Mouse (Mus musculus) spleen, adult 12 weeks (tissue): ENCODE results near the gene Olfr799.

Experiments used
- DNase-seq: peaks from one replicate; pipeline ENCODE4 v3.0.0; 2022; ENCODE audit warnings: low spot score

Gene Olfr799

DNA sequence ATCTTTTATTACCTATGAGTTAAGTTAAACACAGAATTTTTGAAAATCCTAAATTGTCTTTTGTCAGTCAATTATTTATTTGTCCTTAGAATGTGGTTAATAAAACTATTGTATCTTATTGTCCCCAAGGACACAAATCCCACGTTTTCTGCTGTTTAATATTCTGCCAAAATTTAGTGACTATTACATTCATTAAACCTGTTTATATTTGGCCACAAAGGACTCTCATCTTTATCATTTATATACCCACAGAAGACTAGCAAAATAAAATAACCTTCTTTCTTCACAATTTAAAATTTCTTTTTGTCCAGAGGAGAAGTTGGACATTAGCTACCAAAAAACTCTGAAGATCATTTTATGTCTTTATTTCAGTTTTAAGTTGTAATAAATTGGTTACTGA is at the start of gene Olfr799:
Olfr799 (plus strand) TSS at position 301 of the 400 bp plus-strand sequence.
- DNase-seq = no peak

GRCm38 (mm10) chr10:129612470-129612869 is 24.8 kb upstream of the Olfr799 start, which contains the start of gene Olfr796:
Olfr796 (minus strand) TSS chr10:129612570.
- DNase-seq = no peak

DNA sequence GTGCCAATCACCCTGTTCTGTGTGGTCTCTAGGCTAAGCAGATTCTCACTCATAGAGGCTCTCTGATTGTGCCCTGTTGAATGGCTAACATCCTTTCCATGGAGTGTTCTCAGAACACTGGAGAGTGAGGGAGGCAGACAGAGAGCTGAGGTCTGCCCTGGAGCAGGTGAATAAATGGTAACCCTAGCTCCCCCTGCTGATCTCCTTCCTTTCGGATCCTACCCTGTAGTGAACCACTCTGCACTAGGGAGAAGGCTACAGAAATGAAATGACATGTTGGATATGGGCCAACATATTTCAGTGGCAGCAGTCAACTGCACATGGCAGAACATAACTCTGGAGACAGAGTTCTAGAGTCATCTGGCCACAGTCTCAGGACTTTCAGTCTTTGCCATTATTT is 15.6 kb upstream of the Olfr799 start:
- DNase-seq = no peak

GRCm38 (mm10) chr10:129623251-129623650 is 14.0 kb upstream of the Olfr799 start:
- no peak for DNase-seq

DNA sequence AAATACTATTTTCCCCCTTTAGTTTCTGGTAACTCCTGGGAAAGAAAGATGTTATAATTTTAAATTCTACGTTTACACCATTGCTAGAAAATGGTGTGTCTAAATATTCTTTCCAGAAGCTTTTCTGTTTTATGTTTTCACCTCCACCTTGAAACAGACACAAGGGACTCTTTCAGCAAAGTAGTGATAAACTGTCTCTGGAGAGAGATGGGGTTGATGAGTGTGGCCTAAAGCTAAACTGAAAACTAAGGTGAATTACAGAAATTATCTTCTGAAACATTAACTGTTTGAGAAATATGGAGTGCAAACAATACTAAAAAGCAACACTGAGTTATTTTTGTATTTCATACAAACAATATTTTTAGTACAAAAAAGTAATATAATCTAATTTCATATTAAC is 9.4 kb upstream of the Olfr799 start, which contains the start of gene Olfr798:
Olfr798 (minus strand) TSS at position 101 of the 400 bp plus-strand sequence.
- no peak for DNase-seq

DNA sequence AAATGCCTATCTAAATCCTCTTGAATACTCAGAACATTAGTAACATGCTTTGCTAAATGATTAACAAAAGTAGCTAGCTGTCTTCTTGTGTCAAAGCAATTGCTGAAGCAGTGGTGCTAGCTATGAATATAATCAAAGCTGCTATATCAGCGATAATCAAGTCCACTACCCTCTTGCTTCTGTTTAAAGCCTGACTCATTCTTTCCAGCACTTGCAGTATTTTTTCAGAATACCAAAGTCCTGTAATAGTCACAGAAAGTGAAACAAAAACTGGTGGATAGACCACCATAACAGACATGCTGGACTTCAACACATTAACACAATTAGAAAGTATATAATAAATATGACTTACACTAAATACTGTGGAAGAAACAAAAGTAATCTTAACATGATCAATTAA is 14.5 kb downstream of the Olfr799 start:
- DNase-seq = no peak

DNA sequence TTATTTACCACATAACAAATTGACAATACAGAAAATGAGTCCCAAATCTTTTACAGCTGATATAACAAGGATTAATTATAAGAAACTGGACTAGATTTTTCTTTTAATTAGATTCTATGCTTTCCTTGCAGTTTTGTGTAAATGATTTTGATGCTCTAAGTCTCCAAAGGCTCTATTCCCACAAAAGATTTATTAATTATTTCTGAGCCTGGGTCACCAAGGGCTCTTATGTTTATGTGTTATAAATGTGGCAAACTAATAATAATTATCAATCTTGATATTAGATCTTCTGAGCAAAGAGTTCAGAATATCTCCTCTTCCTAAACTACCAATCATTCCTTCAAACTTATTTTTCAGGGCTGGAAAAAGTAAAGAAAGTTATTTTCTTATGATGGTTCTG is 20.1 kb downstream of the Olfr799 start, which contains the start of gene Olfr800:
Olfr800 (plus strand) TSS at position 301 of the 400 bp plus-strand sequence.
- no peak for DNase-seq

- no peak for DNase-seq
These were observed 36.5 kb downstream of the Olfr799 start, which contains the start of gene Olfr801 for GRCm38 (mm10) chr10:129673765-129674164. Olfr801 (minus strand) TSS chr10:129673865.

DNA sequence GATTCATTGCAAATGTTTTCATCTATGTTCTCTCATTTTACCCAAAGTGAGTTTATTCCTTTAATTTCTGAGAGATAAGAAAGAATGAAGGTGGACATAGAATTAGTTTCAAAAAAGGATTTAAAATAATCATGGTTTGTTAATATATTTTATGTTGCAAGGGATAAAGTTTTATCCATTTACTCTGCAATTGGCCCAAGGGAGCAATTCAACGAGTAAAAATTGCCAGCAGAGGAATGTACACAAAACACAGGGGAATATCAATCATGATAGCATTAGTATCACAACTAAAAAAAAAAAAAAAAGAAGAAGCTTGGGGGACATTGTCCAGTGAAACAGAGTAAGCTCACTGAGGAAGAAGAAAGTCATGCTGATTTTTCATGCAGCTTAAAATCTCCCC is 50.8 kb downstream of the Olfr799 start, which contains the start of gene Olfr802:
Olfr802 (minus strand) TSS at position 101 of the 400 bp plus-strand sequence.
- no peak for DNase-seq

DNA sequence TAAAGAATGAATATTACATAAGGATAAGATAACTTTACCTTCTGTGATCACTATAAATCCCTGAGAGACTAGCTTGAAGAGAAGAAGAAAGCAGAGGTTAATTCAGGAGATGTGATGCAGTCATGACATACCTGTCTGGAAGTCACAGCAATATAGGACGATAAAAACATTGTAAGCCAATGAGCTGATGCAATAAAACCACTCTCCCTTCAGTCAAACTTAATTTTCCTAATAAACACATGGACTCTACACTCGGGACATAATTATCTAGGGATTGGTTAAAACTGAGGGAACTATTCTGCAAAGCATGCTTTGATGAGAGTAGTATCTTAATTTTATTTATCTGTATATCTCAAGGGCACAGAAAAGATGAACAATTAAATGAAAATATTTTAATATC is 56.9 kb downstream of the Olfr799 start, which contains the start of gene Olfr803:
Olfr803 (minus strand) TSS at position 101 of the 400 bp plus-strand sequence.
- no peak for DNase-seq
